Mouse (Mus musculus): ENCODE data around the gene Olfr70. TPM values are rescaled to one million over a fixed set of nuclear protein-coding genes. Genes with fewer than 3 reads are reported as not detected.

Olfr70 gene
- not detected for polyA plus RNA-seq (2012; fragmentation: generic; extraction: Trizol)

DNA sequence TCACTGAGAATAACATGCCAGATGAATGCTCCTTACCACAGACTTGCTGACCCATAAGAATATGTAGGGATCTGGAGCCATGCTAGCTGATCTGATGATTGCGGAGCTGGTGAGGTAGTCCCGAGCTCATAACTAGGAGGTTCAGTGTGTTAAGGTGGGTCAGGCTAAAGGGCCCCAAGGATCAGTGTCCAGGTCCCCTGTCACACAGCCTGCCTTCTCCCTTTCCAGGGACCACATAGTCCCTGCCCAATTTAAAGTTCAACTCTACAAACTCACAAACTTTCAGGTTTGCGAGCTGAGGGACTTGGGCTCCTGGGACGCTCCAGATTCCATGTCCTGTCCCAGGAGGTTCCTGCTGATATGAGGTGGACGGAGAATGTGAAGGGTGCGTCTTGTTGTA, at the start of gene Olfr70:
Gene Olfr70, minus strand, starts transcription at position 101 of the 400 bp plus-strand sequence.
- Histone ChIP-seq H3K27me3 (ENCODE audit: control insufficient read depth, insufficient read depth, insufficient read length) (peaks cover 37% of the 10 kb centered on the region), H3K79me2 (ENCODE audit: control insufficient read depth, insufficient read depth) (no peaks in the 10 kb centered on the region), H3ac (ENCODE audit: control insufficient read depth, insufficient read length) (no peak within 1 kb of the TSS), H3K4me2 (ENCODE audit: low read depth) (no peak within 1 kb of the TSS), H3K36me3 (ENCODE audit: control insufficient read depth, insufficient read depth) (no peaks in the 10 kb centered on the region), H3K4me3 (no peak within 1 kb of the TSS)
- TF ChIP-seq POLR2AphosphoS2 (IDR thresholded peaks at IDR 0.05; ENCODE audit: insufficient read length, low read depth) (no peak), TCF12 (IDR thresholded peaks at IDR 0.05; ENCODE audit: insufficient read depth, poor library complexity, severe bottlenecking) (no peak), TCF3 (IDR thresholded peaks at IDR 0.05; ENCODE audit: insufficient read length, low read depth) (no peak), MYOG (IDR thresholded peaks at IDR 0.05; ENCODE audit: control insufficient read depth in 1 of 3, insufficient read depth in 1 of 3, insufficient read length in 2 of 3, low read depth in 2 of 3) (no peak), CEBPB (IDR thresholded peaks at IDR 0.05; ENCODE audit: insufficient read depth, poor library complexity, severe bottlenecking) (no peak), USF1 (IDR thresholded peaks at IDR 0.05; ENCODE audit: low read depth) (no peak), SRF (IDR thresholded peaks at IDR 0.05; ENCODE audit: control insufficient read depth, insufficient read length, low read depth) (no peak), MYOD1 (IDR thresholded peaks at IDR 0.05; ENCODE audit: control insufficient read depth in 1 of 3, insufficient read length in 2 of 3, low read depth in 2 of 3) (no peak), REST (IDR thresholded peaks at IDR 0.05; ENCODE audit: insufficient read depth, insufficient read length) (no peak), POLR2A (IDR thresholded peaks at IDR 0.05; ENCODE audit: insufficient read length, low read depth) (no peak), E2F4 (IDR thresholded peaks at IDR 0.05; ENCODE audit: insufficient read depth) (no peak), MAX (IDR thresholded peaks at IDR 0.05; ENCODE audit: low read depth) (no peak)

DNA sequence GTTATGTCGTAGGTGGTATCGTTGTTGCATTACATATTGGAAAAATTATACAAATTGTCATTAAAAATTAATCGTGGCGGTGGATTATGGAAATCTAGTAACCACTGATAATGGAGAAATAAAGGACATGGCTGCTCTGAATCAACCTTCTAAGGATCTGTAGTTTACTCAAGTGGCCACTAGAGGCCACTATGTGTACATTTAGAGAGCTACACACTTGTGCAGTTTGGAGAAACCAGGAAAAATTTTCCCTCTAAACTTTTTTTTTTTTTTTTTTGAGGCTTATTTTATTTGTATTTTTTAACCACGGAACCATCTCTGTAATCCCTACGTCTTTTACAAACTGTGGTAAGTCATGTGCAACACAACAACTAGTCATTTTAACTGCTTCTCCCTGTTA, 44.6 kb upstream of the Olfr70 start:
- Histone ChIP-seq H3ac (ENCODE audit: control insufficient read depth, insufficient read length) (no peak overlapping the region), H3K4me2 (ENCODE audit: low read depth) (no peak overlapping the region), H3K4me3 (no peak overlapping the region), H3K79me2 (ENCODE audit: control insufficient read depth, insufficient read depth) (no peaks in the 10 kb centered on the region), H3K27me3 (ENCODE audit: control insufficient read depth, insufficient read depth, insufficient read length) (no peaks in the 10 kb centered on the region), H3K36me3 (ENCODE audit: control insufficient read depth, insufficient read depth) (no peaks in the 10 kb centered on the region)
- TF ChIP-seq USF1 (IDR thresholded peaks at IDR 0.05; ENCODE audit: low read depth) (no peak), MYOG (IDR thresholded peaks at IDR 0.05; ENCODE audit: control insufficient read depth in 1 of 3, insufficient read depth in 1 of 3, insufficient read length in 2 of 3, low read depth in 2 of 3) (no peak), POLR2AphosphoS2 (IDR thresholded peaks at IDR 0.05; ENCODE audit: insufficient read length, low read depth) (no peak), E2F4 (IDR thresholded peaks at IDR 0.05; ENCODE audit: insufficient read depth) (no peak), MYOD1 (IDR thresholded peaks at IDR 0.05; ENCODE audit: control insufficient read depth in 1 of 3, insufficient read length in 2 of 3, low read depth in 2 of 3) (no peak), MAX (IDR thresholded peaks at IDR 0.05; ENCODE audit: low read depth) (no peak), CEBPB (IDR thresholded peaks at IDR 0.05; ENCODE audit: insufficient read depth, poor library complexity, severe bottlenecking) (no peak), POLR2A (IDR thresholded peaks at IDR 0.05; ENCODE audit: insufficient read length, low read depth) (no peak), REST (IDR thresholded peaks at IDR 0.05; ENCODE audit: insufficient read depth, insufficient read length) (no peak), TCF3 (IDR thresholded peaks at IDR 0.05; ENCODE audit: insufficient read length, low read depth) (no peak), TCF12 (IDR thresholded peaks at IDR 0.05; ENCODE audit: insufficient read depth, poor library complexity, severe bottlenecking) (no peak), SRF (IDR thresholded peaks at IDR 0.05; ENCODE audit: control insufficient read depth, insufficient read length, low read depth) (no peak)

DNA sequence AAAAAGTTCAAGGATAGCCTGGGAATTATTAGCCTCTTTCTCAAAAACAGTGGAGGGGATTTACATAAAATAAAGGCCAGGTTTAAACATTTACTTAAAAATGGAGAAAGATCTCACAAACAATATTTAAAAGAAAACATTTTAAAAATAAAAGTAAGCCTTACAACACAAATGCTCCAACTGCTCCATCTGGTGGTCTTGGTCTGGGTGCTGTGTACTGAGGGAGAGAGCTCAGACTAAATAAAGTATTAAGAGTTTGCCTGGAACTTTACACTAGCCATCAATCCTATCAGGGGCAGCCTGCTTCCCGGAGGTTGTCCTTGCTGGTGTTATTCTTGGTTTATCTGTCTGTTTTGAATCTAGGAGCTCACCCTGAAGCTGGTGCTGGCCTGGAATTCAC, 42.5 kb upstream of the Olfr70 start:
- TF ChIP-seq MAX (IDR thresholded peaks at IDR 0.05; ENCODE audit: low read depth) (no peak), CEBPB (IDR thresholded peaks at IDR 0.05; ENCODE audit: insufficient read depth, poor library complexity, severe bottlenecking) (no peak), MYOG (IDR thresholded peaks at IDR 0.05; ENCODE audit: control insufficient read depth in 1 of 3, insufficient read depth in 1 of 3, insufficient read length in 2 of 3, low read depth in 2 of 3) (no peak), POLR2AphosphoS2 (IDR thresholded peaks at IDR 0.05; ENCODE audit: insufficient read length, low read depth) (no peak), E2F4 (IDR thresholded peaks at IDR 0.05; ENCODE audit: insufficient read depth) (no peak), MYOD1 (IDR thresholded peaks at IDR 0.05; ENCODE audit: control insufficient read depth in 1 of 3, insufficient read length in 2 of 3, low read depth in 2 of 3) (no peak), POLR2A (IDR thresholded peaks at IDR 0.05; ENCODE audit: insufficient read length, low read depth) (no peak), SRF (IDR thresholded peaks at IDR 0.05; ENCODE audit: control insufficient read depth, insufficient read length, low read depth) (no peak), TCF12 (IDR thresholded peaks at IDR 0.05; ENCODE audit: insufficient read depth, poor library complexity, severe bottlenecking) (no peak), REST (IDR thresholded peaks at IDR 0.05; ENCODE audit: insufficient read depth, insufficient read length) (no peak), TCF3 (IDR thresholded peaks at IDR 0.05; ENCODE audit: insufficient read length, low read depth) (no peak), USF1 (IDR thresholded peaks at IDR 0.05; ENCODE audit: low read depth) (no peak)
- H3K36me3 ChIP-seq (ENCODE audit: control insufficient read depth, insufficient read depth): no peaks in the 10 kb centered on the region
- H3ac ChIP-seq (ENCODE audit: control insufficient read depth, insufficient read length): no peak overlapping the region
- H3K4me2 ChIP-seq (ENCODE audit: low read depth): no peak overlapping the region
- no peaks in the 10 kb centered on the region for H3K79me2 ChIP-seq (ENCODE audit: control insufficient read depth, insufficient read depth)
- no peak overlapping the region for H3K4me3 ChIP-seq
- H3K27me3 ChIP-seq (ENCODE audit: control insufficient read depth, insufficient read depth, insufficient read length): no peaks in the 10 kb centered on the region

DNA sequence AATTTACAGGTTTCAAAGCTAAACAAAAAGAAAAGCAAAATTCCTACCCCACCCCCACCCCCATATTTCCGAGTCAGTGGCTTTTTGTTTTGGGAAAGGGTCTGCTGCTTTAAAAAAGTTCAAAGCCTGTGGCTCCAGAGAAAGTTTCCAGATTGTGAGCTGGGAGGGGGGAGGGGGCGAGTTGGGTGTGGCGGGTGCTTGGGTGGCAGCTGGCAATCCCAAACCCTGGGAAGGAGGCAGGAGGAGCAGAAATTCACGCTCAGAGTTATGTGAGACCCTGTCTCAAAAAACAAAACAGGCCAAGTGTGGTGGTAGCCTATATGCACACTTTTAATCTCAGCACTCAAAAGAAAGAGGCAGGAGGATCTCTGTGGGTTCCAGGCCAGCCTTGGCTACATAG, 42.0 kb upstream of the Olfr70 start:
- no peak overlapping the region for H3K4me3 ChIP-seq
- H3K79me2 ChIP-seq (ENCODE audit: control insufficient read depth, insufficient read depth): no peaks in the 10 kb centered on the region
- no peaks in the 10 kb centered on the region for H3K27me3 ChIP-seq (ENCODE audit: control insufficient read depth, insufficient read depth, insufficient read length)
- TF ChIP-seq E2F4 (IDR thresholded peaks at IDR 0.05; ENCODE audit: insufficient read depth) (no peak), MYOG (IDR thresholded peaks at IDR 0.05; ENCODE audit: control insufficient read depth in 1 of 3, insufficient read depth in 1 of 3, insufficient read length in 2 of 3, low read depth in 2 of 3) (no peak), POLR2A (IDR thresholded peaks at IDR 0.05; ENCODE audit: insufficient read length, low read depth) (no peak), USF1 (IDR thresholded peaks at IDR 0.05; ENCODE audit: low read depth) (no peak), TCF3 (IDR thresholded peaks at IDR 0.05; ENCODE audit: insufficient read length, low read depth) (no peak), REST (IDR thresholded peaks at IDR 0.05; ENCODE audit: insufficient read depth, insufficient read length) (no peak), MAX (IDR thresholded peaks at IDR 0.05; ENCODE audit: low read depth) (no peak), CEBPB (IDR thresholded peaks at IDR 0.05; ENCODE audit: insufficient read depth, poor library complexity, severe bottlenecking) (no peak)
- H3K4me2 ChIP-seq (ENCODE audit: low read depth): no peak overlapping the region
- H3K36me3 ChIP-seq (ENCODE audit: control insufficient read depth, insufficient read depth): no peaks in the 10 kb centered on the region
- H3ac ChIP-seq (ENCODE audit: control insufficient read depth, insufficient read length): no peak overlapping the region
